Mouse (Mus musculus) lung, postnatal 0 days (tissue): ENCODE data around the gene Lrrc56. TPM values are rescaled to one million over a fixed set of nuclear protein-coding genes. Genes with fewer than 3 reads are reported as not detected.

Experiments used
- ATAC-seq: fragments of 200-750 bp; cut with Nextera tagmentation; 2 replicates; pipeline ENCODE4 v1.8.0; 2017; ENCODE audit warnings: moderate library complexity
- DNase-seq: peaks from one replicate; pipeline ENCODE4 v3.0.0-alpha.2; 2016; ENCODE audit warnings: low spot score
- H3K27ac ChIP-seq: fragments of 300-500 bp; sonication (generic); 2 replicates; pipeline ENCODE4 v1.5.1; 2014; ENCODE audit warnings: antibody characterized with exemption, mild to moderate bottlenecking, low read length, mixed read lengths
- H3K27me3 ChIP-seq: fragments of 300-500 bp; sonication (generic); replicated peaks from 2 replicates; pipeline ENCODE4 v1.6.1; 2014; ENCODE audit warnings: low read length, mixed read lengths; ENCODE audit not compliant: insufficient read depth
- H3K36me3 ChIP-seq: fragments of 300-500 bp; sonication (generic); 2 replicates; pipeline ENCODE4 v1.6.1; 2014; ENCODE audit warnings: low read length, mixed read lengths; ENCODE audit not compliant: insufficient read depth
- H3K4me1 ChIP-seq: fragments of 300-500 bp; sonication (generic); 2 replicates; pipeline ENCODE4 v1.6.1; 2014; ENCODE audit warnings: antibody characterized with exemption, low read depth, low read length, mixed read lengths; ENCODE audit not compliant: insufficient read depth
- H3K4me2 ChIP-seq: fragments of 300-500 bp; sonication (generic); replicated peaks from 2 replicates; pipeline ENCODE4 v1.6.1; 2014; ENCODE audit warnings: low read depth, mild to moderate bottlenecking, low read length, moderate library complexity, mixed read lengths
- H3K4me3 ChIP-seq: fragments of 300-500 bp; sonication (generic); 2 replicates; pipeline ENCODE4 v1.5.1; 2014; ENCODE audit warnings: low read depth, low read length
- H3K9ac ChIP-seq: fragments of 300-500 bp; sonication (generic); replicated peaks from 2 replicates; pipeline ENCODE4 v1.6.1; 2014; ENCODE audit warnings: low read depth, mild to moderate bottlenecking
- H3K9me3 ChIP-seq: fragments of 300-500 bp; sonication (generic); 2 replicates; pipeline ENCODE4 v1.6.1; 2016; ENCODE audit warnings: low read length, mixed read lengths
- CTCF ChIP-seq: IDR thresholded peaks from 2 replicates; pipeline ENCODE4 v1.5.1; 2016; ENCODE audit warnings: antibody characterized with exemption, mild to moderate bottlenecking
- EP300 ChIP-seq: IDR thresholded peaks from 2 replicates; pipeline ENCODE4 v1.6.1; 2016; ENCODE audit warnings: antibody characterized with exemption, mild to moderate bottlenecking, control low read depth
- WGBS: fragments of 180-500 bp; shearing (Covaris S2); extraction: QIAGEN DNeasy Blood & Tissue Kit; methylation state at CpG from one replicate; pipeline ENCODE4 v1.1.7; 2014; 5-methylcytosine and 5-hydroxymethylcytosine counted together
- polyA plus RNA-seq: library from polyadenylated mRNA; unstranded; fragments of >200 nt; fragmentation: Nextera tagmentation; extraction: Ambion mirVana; gene quantifications from 2 replicates; pipeline ENCODE4 v1.2.1, GENCODE M21; 2015

Gene Lrrc56
- polyA plus RNA-seq, 1 experiment from 2014 or later, result 6.8 TPM

DNA sequence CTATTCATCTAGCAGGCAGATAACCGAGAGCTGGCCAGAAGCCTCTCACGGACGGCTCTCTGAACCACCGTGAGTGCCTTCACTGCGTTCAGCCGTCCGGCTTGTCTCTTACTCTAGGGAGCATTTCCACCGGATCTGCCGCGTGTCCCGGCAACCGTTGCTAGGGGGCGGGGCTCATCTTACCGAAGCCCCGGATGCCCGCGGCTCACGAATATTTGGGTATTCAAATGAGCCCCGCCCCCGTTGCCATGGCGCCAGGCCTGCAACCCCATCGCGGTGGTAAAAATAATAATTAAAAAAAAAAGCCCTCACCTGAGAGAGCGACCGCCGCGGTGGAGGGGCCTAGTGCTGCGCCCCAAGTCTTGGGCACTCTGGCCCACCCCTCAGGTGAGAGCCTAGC lies 873 bp downstream of the Lrrc56 start:
- Histone ChIP-seq H3K9ac (peak overlapping the region; percentile 34; the same call in 1 of the 2 replicates), H3K4me2 (peak overlapping the region; percentile 93), H3K27me3 (no peaks in the 10 kb centered on the region), H3K36me3 (peaks cover 22% of the 10 kb centered on the region), H3K4me3 (peak overlapping the region; percentile 90), H3K27ac (peak overlapping the region; percentile 71; the same call in 1 of the 2 replicates), H3K9me3 (no peaks in the 10 kb centered on the region), H3K4me1 (peaks cover 14% of the 10 kb centered on the region; the same call in 1 of the 2 replicates)
- ATAC-seq (0 out of 2 replicates have a peak, but pooled peaks have one; percentile 8), DNase-seq (peak; percentile 83)
- under 1% methylated on average over 28 of the region's 28 CpGs for WGBS
- TF ChIP-seq CTCF (no peak), EP300 (no peak)

GRCm38 (mm10) chr7:141195754-141196153 lies 1.8 kb downstream of the Lrrc56 start:
- H3K27me3 ChIP-seq, result no peaks in the 10 kb centered on the region
- WGBS, result 92% methylated on average over 2 of the region's 2 CpGs
- no peak for ATAC-seq
- no peak overlapping the region for H3K27ac ChIP-seq
- peaks cover 13% of the 10 kb centered on the region; the same call in 1 of the 2 replicates for H3K36me3 ChIP-seq
- H3K4me1 ChIP-seq, result peaks cover 14% of the 10 kb centered on the region; the same call in 1 of the 2 replicates
- no peaks in the 10 kb centered on the region for H3K9me3 ChIP-seq
- DNase-seq, result no peak
- no peak overlapping the region for H3K4me2 ChIP-seq
- H3K9ac ChIP-seq, result no peak overlapping the region
- H3K4me3 ChIP-seq, result no peak overlapping the region
- TF ChIP-seq EP300, result no peak
- no peak for TF ChIP-seq CTCF

DNA sequence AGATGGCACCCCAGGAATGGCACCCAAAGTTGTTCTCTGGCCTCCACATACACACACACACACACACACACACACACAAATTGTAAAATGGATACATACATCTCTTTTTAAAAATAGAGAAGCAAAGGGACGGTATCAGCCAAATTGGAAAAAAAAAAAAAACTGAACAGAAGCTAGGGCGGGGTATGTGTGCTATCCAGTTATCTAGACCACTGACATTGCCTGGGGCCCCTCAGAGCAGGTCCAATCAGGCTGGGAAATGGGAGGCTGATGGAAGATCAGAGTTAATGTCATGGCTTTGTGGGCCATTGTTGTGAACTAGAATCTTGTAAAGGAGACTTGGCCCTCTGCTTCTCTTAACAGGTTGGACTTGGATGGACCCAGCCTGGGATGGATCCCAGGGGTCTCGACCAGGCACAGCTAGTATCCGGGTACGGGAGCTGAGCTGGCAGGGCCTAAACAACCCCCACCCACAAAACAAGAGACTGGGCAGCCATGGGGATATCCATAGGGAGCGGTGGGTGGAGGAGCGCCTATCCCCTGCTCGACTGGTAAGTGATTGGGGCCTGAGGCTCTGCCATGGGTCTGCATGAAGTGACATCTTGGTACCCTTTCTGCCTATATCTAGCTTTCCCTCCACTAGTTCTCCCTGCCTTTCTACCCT lies 2.8 kb downstream of the Lrrc56 start:
- H3K4me3 ChIP-seq, result no peak overlapping the region
- no peak overlapping the region for H3K4me2 ChIP-seq
- peaks cover 5% of the 10 kb centered on the region; the same call in 1 of the 2 replicates for H3K36me3 ChIP-seq
- no peaks in the 10 kb centered on the region for H3K9me3 ChIP-seq
- no peak overlapping the region for H3K27ac ChIP-seq
- no peak overlapping the region for H3K9ac ChIP-seq
- WGBS, result 90% methylated on average over 8 of the region's 8 CpGs
- peaks cover 9% of the 10 kb centered on the region; the same call in 1 of the 2 replicates for H3K4me1 ChIP-seq
- H3K27me3 ChIP-seq, result no peaks in the 10 kb centered on the region
- DNase-seq (no peak), ATAC-seq (no peak)
- no peak for TF ChIP-seq CTCF
- no peak for TF ChIP-seq EP300

DNA sequence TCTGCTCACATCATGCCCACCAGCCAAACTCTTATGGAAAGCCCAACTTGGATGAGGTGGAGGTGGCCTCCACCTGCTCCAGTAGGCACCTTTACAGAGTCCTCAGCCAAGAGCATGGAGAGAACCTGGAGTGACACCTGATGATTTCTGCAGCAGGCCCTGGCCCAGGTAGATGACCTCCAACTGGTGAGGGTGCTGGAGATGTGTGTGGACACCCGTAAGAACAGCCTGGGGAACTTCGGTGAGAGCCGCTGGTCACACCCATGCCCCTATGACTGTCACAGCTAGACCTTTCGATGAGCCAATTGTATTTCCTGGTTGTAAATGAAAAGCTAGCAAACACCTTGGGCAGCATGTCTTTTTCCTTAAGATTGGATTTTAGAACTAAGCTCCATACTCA lies 4.2 kb downstream of the Lrrc56 start:
- H3K4me2 ChIP-seq, result no peak overlapping the region

DNA sequence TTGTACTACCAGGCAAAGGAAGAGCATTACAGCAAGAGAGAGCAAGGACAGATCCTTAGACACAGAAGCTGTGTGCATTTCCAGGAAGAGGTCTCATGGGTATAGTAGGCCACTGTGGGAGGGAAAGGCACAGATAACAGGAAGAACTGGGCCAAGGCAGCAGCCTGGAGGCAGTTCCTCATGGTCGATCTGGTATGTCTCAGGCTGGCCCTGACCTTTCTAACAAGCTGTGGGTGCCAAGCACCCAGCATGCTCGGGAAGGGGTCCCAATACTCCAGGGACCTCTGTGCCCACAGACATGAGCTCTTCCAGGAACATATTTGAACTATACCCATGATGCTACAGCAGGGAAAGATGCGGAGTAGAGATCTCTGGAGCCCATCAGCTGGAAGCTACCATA lies 10.6 kb downstream of the Lrrc56 start:
- H3K4me1 ChIP-seq, result no peaks in the 10 kb centered on the region
- no peaks in the 10 kb centered on the region for H3K9me3 ChIP-seq
- no peak overlapping the region for H3K27ac ChIP-seq
- no peak overlapping the region for H3K9ac ChIP-seq
- no peak overlapping the region for H3K4me3 ChIP-seq
- H3K4me2 ChIP-seq, result no peak overlapping the region
- ATAC-seq (no peak), DNase-seq (no peak)
- WGBS, result 55% methylated on average over 3 of the region's 3 CpGs
- H3K36me3 ChIP-seq, result no peaks in the 10 kb centered on the region
- TF ChIP-seq EP300 (no peak), CTCF (no peak)
- no peaks in the 10 kb centered on the region for H3K27me3 ChIP-seq

More for the DNA sequence above, 4.2 kb downstream of the Lrrc56 start:
- DNase-seq, result no peak
- ATAC-seq, result no peak
- TF ChIP-seq CTCF, result no peak
- no peak for TF ChIP-seq EP300
- H3K4me3 ChIP-seq, result no peak overlapping the region
- no peak overlapping the region for H3K9ac ChIP-seq
- H3K9me3 ChIP-seq, result no peaks in the 10 kb centered on the region
- WGBS, result 94% methylated on average over 4 of the region's 4 CpGs
- no peaks in the 10 kb centered on the region for H3K27me3 ChIP-seq
- peaks cover 2% of the 10 kb centered on the region; the same call in 1 of the 2 replicates for H3K4me1 ChIP-seq
- H3K36me3 ChIP-seq, result no peaks in the 10 kb centered on the region
- no peak overlapping the region for H3K27ac ChIP-seq

DNA sequence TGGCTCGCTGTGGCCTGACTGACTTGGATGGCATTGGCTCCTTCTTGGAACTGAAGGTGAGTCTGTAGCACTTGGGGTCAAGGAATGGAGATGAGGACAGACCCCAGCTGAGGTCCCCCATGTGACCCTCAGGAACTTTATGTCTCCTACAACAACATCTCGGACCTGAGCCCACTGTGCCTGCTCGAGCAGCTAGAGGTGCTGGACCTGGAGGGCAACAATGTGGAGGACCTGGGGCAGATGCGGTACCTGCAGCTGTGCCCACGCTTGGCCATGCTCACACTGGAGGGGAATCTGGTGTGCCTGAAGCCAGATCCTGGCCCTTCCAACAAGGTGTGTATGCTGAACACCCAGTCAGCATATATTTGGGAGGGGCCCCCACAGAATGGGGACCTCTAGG lies 11.5 kb downstream of the Lrrc56 start:
- H3K9ac ChIP-seq, result no peak overlapping the region
- TF ChIP-seq EP300, result no peak
- TF ChIP-seq CTCF, result no peak
- no peaks in the 10 kb centered on the region for H3K9me3 ChIP-seq
- WGBS, result 82% methylated on average over 5 of the region's 5 CpGs
- H3K4me3 ChIP-seq, result no peak overlapping the region
- H3K36me3 ChIP-seq, result no peaks in the 10 kb centered on the region
- no peak overlapping the region for H3K27ac ChIP-seq
- ATAC-seq (no peak), DNase-seq (no peak)
- H3K4me1 ChIP-seq, result no peaks in the 10 kb centered on the region
- H3K27me3 ChIP-seq, result 0 out of 2 replicates have a peak, but pooled peaks cover 3% of the 10 kb centered on the region
- H3K4me2 ChIP-seq, result no peak overlapping the region
